Mouse (Mus musculus): ENCODE measurements around the gene Eps8l2. TPM values are rescaled to one million over a fixed set of nuclear protein-coding genes. Genes with fewer than 3 reads are reported as not detected.
A peak's percentile ranks its signal among the peaks of the same experiment; 100 is the strongest.

The Eps8l2 gene
- polyA plus RNA-seq, 1 experiment from 2014 or later, result 76.5 TPM

- Histone ChIP-seq H3K27ac (no peak overlapping the region), H3K9ac (ENCODE audit: low read depth, low read length) (no peak overlapping the region), H3K4me3 (replicated peaks; ENCODE audit: low read depth, low read length) (no peak overlapping the region), H3K4me2 (ENCODE audit: low read length) (no peak overlapping the region), H3K36me3 (ENCODE audit: insufficient read depth, low read length) (no peaks in the 10 kb centered on the region), H3K4me1 (replicated peaks; ENCODE audit: insufficient read depth, low read length) (peaks cover 4% of the 10 kb centered on the region), H3K27me3 (ENCODE audit: insufficient read depth, low read length) (no peaks in the 10 kb centered on the region), H3K9me3 (replicated peaks; ENCODE audit: low read length) (no peaks in the 10 kb centered on the region)
- ATAC-seq (replicated peaks; ENCODE audit: low FRiP score, low read depth), result no peak
- WGBS, result 46% methylated on average over 2 of the region's 2 CpGs
- TF ChIP-seq CTCF (IDR thresholded peaks at IDR 0.05; ENCODE audit: low read depth), result no peak
- peak; percentile 28 for DNase-seq (ENCODE audit: low spot score)
Observed at GRCm38 (mm10) chr7:141387807-141388486, 49.3 kb downstream of the Eps8l2 start.

DNA sequence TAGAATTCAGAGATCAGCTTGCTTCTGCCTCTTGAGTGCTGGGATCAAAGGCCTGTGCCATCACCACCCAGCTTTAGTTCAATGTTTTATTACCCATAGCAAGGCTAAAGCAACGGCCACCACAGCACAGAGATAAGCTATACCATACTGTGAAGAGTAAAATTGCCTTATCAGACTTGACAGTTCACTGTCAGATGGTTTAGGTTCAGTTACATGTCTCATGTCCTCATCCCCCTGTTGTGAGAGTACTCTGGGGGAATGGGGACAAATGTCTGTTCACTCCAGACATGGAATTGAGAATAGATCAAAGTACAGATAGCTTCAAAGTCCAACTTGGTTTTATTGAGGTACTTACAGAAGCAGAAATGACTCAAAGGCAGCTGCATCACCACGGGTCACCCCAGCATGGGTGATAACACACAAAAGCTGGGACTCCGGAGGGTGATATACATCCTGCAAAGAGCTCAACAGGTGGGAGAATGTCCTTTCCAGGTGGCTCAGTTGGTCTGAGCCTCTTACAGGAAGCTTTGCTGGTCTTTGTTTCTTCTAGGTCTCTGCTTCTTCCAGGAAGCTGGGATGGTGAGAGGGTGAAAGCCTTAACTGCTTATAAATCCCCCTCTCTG lies 49.9 kb downstream of the Eps8l2 start:
- no peaks in the 10 kb centered on the region for H3K9me3 ChIP-seq (replicated peaks; ENCODE audit: low read length)
- no peak overlapping the region for H3K4me2 ChIP-seq (ENCODE audit: low read length)
- 46% methylated on average over 3 of the region's 3 CpGs for WGBS
- DNase-seq (ENCODE audit: low spot score) (no peak), ATAC-seq (replicated peaks; ENCODE audit: low FRiP score, low read depth) (no peak)
- H3K36me3 ChIP-seq (ENCODE audit: insufficient read depth, low read length), result no peaks in the 10 kb centered on the region
- H3K27me3 ChIP-seq (ENCODE audit: insufficient read depth, low read length), result no peaks in the 10 kb centered on the region
- no peak for TF ChIP-seq CTCF (IDR thresholded peaks at IDR 0.05; ENCODE audit: low read depth)
- H3K9ac ChIP-seq (ENCODE audit: low read depth, low read length), result no peak overlapping the region
- H3K4me1 ChIP-seq (replicated peaks; ENCODE audit: insufficient read depth, low read length), result peaks cover 6% of the 10 kb centered on the region
- H3K4me3 ChIP-seq (replicated peaks; ENCODE audit: low read depth, low read length), result no peak overlapping the region
- H3K27ac ChIP-seq, result no peak overlapping the region

GRCm38 (mm10) chr7:141390326-141391259 lies 51.9 kb downstream of the Eps8l2 start:
- TF ChIP-seq CTCF (IDR thresholded peaks at IDR 0.05; ENCODE audit: low read depth), result no peak
- no peak overlapping the region for H3K9ac ChIP-seq (ENCODE audit: low read depth, low read length)
- H3K4me3 ChIP-seq (replicated peaks; ENCODE audit: low read depth, low read length), result no peak overlapping the region
- ATAC-seq (replicated peaks; ENCODE audit: low FRiP score, low read depth), result no peak; the same call in 1 of the 2 replicates
- no peak for DNase-seq (ENCODE audit: low spot score)
- peaks cover 6% of the 10 kb centered on the region for H3K4me1 ChIP-seq (replicated peaks; ENCODE audit: insufficient read depth, low read length)
- H3K36me3 ChIP-seq (ENCODE audit: insufficient read depth, low read length), result no peaks in the 10 kb centered on the region
- H3K9me3 ChIP-seq (replicated peaks; ENCODE audit: low read length), result no peaks in the 10 kb centered on the region
- H3K27me3 ChIP-seq (ENCODE audit: insufficient read depth, low read length), result no peaks in the 10 kb centered on the region
- H3K4me2 ChIP-seq (ENCODE audit: low read length), result peak overlapping the region; percentile 82
- H3K27ac ChIP-seq, result no peak overlapping the region
- WGBS, result 52% methylated on average over 9 of the region's 9 CpGs

DNA sequence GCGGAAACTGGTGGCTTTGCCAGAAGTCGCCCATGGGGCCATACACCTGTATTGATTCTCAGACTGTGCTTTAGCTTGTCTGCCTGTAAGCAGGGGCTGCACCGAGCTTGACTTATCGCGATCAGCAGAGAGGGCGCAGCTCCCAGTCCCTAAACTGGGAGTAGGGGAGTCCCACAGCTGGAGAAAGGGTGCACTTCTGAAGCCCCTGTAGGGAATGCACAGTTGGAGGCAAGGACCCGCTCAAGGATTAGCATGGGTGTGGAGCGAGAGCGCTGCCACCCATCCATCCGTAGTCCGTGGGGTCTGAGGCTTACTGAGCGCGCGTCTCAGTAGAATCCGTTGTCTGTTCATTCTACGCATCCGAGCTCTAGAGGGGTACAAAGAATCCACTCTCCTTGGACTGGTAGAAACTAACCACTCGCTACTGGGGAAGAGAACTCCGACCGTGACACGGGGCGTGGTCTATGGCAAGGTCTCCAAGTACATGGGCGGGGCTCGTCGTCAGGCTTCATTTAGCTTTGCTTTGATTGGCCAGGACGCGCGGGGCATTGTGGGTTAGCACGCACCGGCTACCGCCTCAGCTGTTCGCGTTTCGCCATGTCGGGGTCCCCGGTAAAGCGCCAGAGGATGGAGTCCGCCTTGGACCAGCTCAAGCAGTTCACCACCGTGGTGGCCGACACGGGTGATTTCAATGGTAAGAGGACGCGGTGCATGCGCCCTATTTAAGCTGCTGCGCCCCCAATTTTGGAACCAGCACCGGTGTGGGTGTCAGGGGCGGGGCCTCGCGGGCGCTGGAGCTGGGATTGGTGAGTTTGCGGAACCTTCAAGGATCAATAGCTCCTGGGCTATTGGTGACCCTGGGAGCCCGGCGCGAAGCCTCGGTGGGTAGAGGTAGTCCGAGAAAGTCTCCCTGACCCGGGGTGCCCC lies 53.2 kb downstream of the Eps8l2 start, which contains the start of gene Taldo1:
Taldo1 (plus strand) TSS at position 575 of the 927 bp plus-strand sequence.
- under 1% methylated on average over 57 of the region's 57 CpGs for WGBS
- ATAC-seq (replicated peaks; ENCODE audit: low FRiP score, low read depth), result peak; percentile 94

GRCm38 (mm10) chr7:141392552-141393222 lies 54.0 kb downstream of the Eps8l2 start:
- H3K4me1 ChIP-seq (replicated peaks; ENCODE audit: insufficient read depth, low read length), result peaks cover 6% of the 10 kb centered on the region
- peak overlapping the region; percentile 63 for H3K9ac ChIP-seq (ENCODE audit: low read depth, low read length)
- DNase-seq (ENCODE audit: low spot score) (no peak), ATAC-seq (replicated peaks; ENCODE audit: low FRiP score, low read depth) (no peak; the same call in 1 of the 2 replicates)
- peak overlapping the region; percentile 81 for H3K27ac ChIP-seq
- no peaks in the 10 kb centered on the region for H3K9me3 ChIP-seq (replicated peaks; ENCODE audit: low read length)
- no peaks in the 10 kb centered on the region for H3K27me3 ChIP-seq (ENCODE audit: insufficient read depth, low read length)
- peaks cover 5% of the 10 kb centered on the region; the same call in 1 of the 2 replicates for H3K36me3 ChIP-seq (ENCODE audit: insufficient read depth, low read length)
- peak overlapping the region; percentile 82 for H3K4me2 ChIP-seq (ENCODE audit: low read length)
- TF ChIP-seq CTCF (IDR thresholded peaks at IDR 0.05; ENCODE audit: low read depth), result no peak
- WGBS, result 33% methylated on average over 9 of the region's 9 CpGs
- peak overlapping the region; percentile 72 for H3K4me3 ChIP-seq (replicated peaks; ENCODE audit: low read depth, low read length)

More for the DNA sequence above, 53.2 kb downstream of the Eps8l2 start, which contains the start of gene Taldo1:
- Histone ChIP-seq H3K9ac (ENCODE audit: low read depth, low read length) (peak within 1 kb of the TSS; percentile 63), H3K4me3 (replicated peaks; ENCODE audit: low read depth, low read length) (peak within 1 kb of the TSS; percentile 72), H3K4me2 (ENCODE audit: low read length) (peak within 1 kb of the TSS; percentile 82), H3K36me3 (ENCODE audit: insufficient read depth, low read length) (peaks cover 5% of the 10 kb centered on the region; the same call in 1 of the 2 replicates), H3K27me3 (ENCODE audit: insufficient read depth, low read length) (no peaks in the 10 kb centered on the region), H3K4me1 (replicated peaks; ENCODE audit: insufficient read depth, low read length) (peaks cover 6% of the 10 kb centered on the region), H3K9me3 (replicated peaks; ENCODE audit: low read length) (no peaks in the 10 kb centered on the region), H3K27ac (peak within 1 kb of the TSS; percentile 81)
- TF ChIP-seq CTCF (IDR thresholded peaks at IDR 0.05; ENCODE audit: low read depth), result no peak
- DNase-seq (ENCODE audit: low spot score), result peak; percentile 99
